Mouse (Mus musculus): ENCODE measurements around the gene Lrrfip2. TPM values are rescaled to one million over a fixed set of nuclear protein-coding genes. Genes with fewer than 3 reads are reported as not detected.

Lrrfip2 gene
- polyA plus RNA-seq, 1 experiment from 2014 or later = 42.3 TPM

DNA sequence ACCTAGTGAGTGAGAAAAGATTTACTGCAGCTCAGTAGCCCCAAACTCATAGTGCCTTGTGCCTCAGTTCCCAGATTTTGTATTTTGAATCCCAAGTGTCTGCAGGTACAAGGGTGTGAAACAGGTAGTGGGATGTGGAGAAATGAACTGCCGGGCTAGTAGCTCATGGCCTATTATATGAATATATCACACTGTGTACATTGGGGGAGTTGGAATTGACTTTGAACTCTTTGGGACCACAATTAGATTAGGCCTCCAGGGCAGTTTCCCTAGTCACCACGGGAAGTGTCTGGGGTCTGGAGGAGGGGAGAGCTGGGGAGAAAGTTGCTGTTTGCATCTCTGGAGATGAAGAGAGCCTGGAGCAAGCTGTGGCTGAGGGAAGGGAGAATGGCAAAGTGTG lies 31.0 kb downstream of the Lrrfip2 start:
- WGBS = 61% methylated on average over 2 of the region's 2 CpGs
- Histone ChIP-seq H3K4me3 (no peak overlapping the region), H3K36me3 (peaks cover 2% of the 10 kb centered on the region; the same call in 1 of the 2 replicates), H3K4me1 (replicated peaks) (peaks cover 11% of the 10 kb centered on the region), H3K27me3 (no peaks in the 10 kb centered on the region), H3K9me3 (no peaks in the 10 kb centered on the region), H3K27ac (no peak overlapping the region), H3K4me2 (no peak overlapping the region), H3K9ac (no peak overlapping the region)
- no peak for ATAC-seq (ENCODE audit: low FRiP score)

DNA sequence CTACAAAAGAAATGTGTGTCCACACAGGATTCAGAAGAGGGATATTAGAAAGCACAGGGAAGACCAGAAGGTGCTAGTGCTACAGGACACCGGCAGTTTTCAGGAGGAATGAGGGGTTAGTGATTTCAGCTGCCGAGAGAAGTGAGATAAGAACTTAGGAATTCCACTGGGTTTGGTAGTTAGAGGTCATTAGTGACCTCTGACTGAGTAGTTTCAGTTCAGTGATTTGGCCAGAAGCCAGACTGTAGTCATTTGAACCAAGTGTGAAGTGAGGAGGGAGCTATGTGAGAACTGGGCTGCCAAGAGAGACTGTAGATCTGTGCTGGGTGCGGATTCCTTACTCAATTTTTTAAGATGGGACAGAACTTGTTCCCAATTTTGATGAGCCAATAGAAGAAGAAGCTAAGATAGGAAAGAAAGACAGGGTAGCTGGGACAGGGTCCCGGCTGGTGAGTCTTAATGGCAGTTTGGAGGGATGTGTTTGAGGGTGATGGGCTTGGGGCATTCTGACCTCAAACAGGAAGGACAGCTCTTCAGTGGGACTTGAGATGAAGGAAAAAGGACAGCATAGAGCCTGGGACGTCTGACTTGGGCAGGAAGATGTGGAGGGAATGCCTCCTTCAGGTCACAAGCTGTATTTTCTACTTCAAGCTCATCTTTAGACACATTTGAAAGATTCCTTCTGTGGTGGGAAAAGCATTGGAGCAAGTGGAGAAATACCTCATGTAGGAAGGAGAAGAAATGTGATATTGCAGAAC lies 32.0 kb downstream of the Lrrfip2 start:
- Histone ChIP-seq H3K4me2 (no peak overlapping the region), H3K9me3 (no peaks in the 10 kb centered on the region), H3K4me3 (no peak overlapping the region), H3K27me3 (no peaks in the 10 kb centered on the region), H3K9ac (no peak overlapping the region), H3K4me1 (replicated peaks) (peaks cover 11% of the 10 kb centered on the region), H3K27ac (no peak overlapping the region), H3K36me3 (no peaks in the 10 kb centered on the region)
- no peak for ATAC-seq (ENCODE audit: low FRiP score)
- 77% methylated on average over 5 of the region's 5 CpGs for WGBS

DNA sequence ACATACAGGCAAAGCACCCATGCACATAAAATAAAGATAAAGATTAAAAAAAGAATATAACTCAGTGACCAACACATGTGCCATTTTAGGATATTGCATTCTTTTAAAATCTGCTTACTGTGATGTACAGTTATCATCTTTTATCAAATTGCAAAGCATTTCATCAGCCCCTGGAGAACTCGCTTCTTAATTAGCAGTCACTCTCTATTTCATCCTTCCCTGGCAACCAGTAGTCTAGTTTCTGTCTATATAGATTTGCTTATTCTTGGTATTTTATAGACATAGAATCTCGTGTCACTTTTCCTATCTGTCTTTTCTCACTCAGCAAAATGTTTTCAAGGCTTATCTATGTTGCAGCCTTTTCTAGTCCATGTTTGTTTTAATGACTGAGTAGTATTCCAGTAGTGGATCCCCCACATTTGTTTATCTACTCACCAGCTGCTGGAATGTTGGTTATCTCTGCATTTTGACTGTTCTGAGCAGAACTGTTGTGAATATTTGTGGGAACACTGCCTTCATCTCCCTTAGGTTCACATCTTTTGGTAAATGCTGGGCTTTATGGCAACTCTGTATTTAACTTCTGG lies 35.0 kb downstream of the Lrrfip2 start:
- no peaks in the 10 kb centered on the region for H3K27me3 ChIP-seq
- ATAC-seq (ENCODE audit: low FRiP score) = no peak
- H3K27ac ChIP-seq = no peak overlapping the region
- no peaks in the 10 kb centered on the region for H3K36me3 ChIP-seq
- H3K4me3 ChIP-seq = no peak overlapping the region
- no peak overlapping the region for H3K9ac ChIP-seq
- H3K4me1 ChIP-seq (replicated peaks) = peaks cover 16% of the 10 kb centered on the region
- WGBS = 93% methylated on average over 2 of the region's 2 CpGs
- no peaks in the 10 kb centered on the region for H3K9me3 ChIP-seq
- H3K4me2 ChIP-seq = no peak overlapping the region

DNA sequence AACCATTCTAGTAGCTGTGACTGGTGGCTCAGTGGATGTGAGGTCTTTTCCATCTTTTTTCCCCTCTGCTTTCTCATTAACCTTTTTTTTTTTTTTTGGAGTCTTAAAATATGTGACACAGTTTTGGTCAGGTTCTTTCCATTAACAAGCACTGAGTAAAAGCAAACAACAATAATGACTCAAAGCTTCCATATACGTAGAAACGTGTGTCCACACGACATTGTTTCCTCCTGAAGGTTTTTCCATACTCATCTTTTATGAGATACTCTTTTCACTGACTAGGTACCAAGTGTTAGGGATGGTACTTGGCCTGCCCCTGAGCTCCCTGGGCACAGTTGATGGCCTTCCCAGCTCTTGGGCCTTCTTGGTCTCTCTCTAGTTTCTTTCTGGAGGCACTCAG lies 35.6 kb downstream of the Lrrfip2 start:
- H3K36me3 ChIP-seq = no peaks in the 10 kb centered on the region
- H3K4me2 ChIP-seq = no peak overlapping the region
- no peak overlapping the region for H3K27ac ChIP-seq
- no peak overlapping the region for H3K4me3 ChIP-seq
- ATAC-seq (ENCODE audit: low FRiP score) = no peak
- H3K27me3 ChIP-seq = no peaks in the 10 kb centered on the region
- H3K9me3 ChIP-seq = no peaks in the 10 kb centered on the region
- peaks cover 16% of the 10 kb centered on the region for H3K4me1 ChIP-seq (replicated peaks)
- WGBS = 100% methylated on average over 3 of the region's 3 CpGs
- no peak overlapping the region for H3K9ac ChIP-seq

DNA sequence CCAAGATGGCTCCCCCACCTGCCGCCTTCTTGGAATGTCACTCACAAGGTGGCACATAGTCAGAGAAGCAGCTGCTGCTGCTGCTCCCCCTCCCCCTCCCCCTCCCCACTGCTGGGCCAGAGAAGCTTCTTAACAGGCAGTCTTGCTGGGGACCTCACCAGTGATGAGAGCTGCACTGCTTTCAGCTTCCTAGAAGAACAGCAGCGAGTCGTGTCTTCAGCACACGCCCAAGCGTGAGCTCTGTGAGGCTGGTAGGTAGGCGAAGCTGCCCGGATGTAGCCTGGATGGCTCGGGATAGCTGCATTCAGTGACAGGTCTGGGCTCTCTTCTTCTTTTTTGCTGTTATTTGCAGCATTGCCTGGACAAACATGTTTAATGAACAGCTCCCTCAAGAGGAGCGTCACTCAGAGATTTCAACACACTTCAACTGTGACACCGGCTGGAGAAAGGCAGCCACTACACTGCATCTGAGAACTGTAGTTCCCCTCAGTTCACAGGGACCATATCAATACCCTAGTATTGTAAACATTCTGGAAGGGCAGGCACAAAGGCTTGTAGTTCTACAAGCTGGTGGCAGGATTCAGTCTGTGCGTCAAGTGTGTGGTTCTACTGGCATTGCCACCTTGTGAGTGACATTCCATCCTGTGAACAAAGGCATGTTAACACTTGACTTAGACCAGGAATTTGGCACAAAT lies 38.5 kb downstream of the Lrrfip2 start:
- Histone ChIP-seq H3K4me1 (replicated peaks) (0 out of 2 replicates have a peak, but pooled peaks cover 5% of the 10 kb centered on the region), H3K9me3 (no peaks in the 10 kb centered on the region), H3K4me3 (no peak overlapping the region), H3K9ac (no peak overlapping the region), H3K36me3 (no peaks in the 10 kb centered on the region), H3K27ac (no peak overlapping the region), H3K27me3 (no peaks in the 10 kb centered on the region), H3K4me2 (no peak overlapping the region)
- WGBS = 86% methylated on average over 11 of the region's 11 CpGs
- ATAC-seq (ENCODE audit: low FRiP score) = no peak

DNA sequence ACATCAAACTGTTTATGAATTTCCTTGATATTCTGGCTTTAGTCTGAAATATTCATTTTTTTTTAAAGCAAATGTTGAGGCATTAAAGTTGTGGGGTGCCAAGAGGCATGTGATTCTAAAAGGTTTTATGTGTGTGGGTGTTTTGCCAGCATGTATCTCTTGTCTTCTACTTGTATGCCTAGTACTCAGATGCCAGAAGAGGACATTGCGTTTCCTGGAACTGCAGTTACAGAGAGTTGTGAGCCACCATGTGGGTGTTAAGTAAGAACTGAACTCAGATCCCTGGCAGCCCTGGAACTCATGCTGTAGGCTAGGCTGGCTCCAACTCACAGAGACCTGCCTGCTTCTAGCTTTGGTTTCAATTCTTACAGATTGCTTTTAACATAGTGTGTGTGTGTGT lies 42.2 kb downstream of the Lrrfip2 start:
- ATAC-seq (ENCODE audit: low FRiP score) = no peak
- Histone ChIP-seq H3K4me3 (no peak overlapping the region), H3K4me1 (replicated peaks) (0 out of 2 replicates have a peak, but pooled peaks cover 5% of the 10 kb centered on the region), H3K36me3 (peaks cover 11% of the 10 kb centered on the region; the same call in 1 of the 2 replicates), H3K27ac (no peak overlapping the region), H3K4me2 (no peak overlapping the region), H3K9ac (no peak overlapping the region), H3K9me3 (no peaks in the 10 kb centered on the region), H3K27me3 (no peaks in the 10 kb centered on the region)
- WGBS = 93% methylated on average over 1 of the region's 1 CpGs

DNA sequence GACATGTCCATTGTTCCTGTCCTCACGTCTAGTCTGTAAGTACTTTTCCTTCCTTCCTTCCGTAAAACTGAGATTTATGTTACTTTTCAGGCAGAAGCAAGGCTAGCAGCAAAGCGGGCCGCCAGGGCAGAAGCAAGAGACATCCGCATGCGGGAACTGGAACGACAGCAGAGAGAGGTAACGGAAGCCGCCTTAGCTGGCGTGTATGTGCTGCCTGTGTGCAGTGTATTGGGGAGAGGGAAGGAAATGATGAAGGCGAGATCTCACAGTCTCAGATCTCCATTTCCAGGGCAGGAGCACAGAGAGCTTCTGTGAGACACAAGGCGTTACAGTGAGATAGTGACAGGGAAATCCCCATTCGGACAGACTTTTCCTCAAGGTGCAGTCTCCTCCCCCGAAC lies 43.8 kb downstream of the Lrrfip2 start:
- no peaks in the 10 kb centered on the region for H3K4me1 ChIP-seq (replicated peaks)
- no peaks in the 10 kb centered on the region for H3K9me3 ChIP-seq
- no peaks in the 10 kb centered on the region for H3K27me3 ChIP-seq
- 94% methylated on average over 14 of the region's 14 CpGs for WGBS
- no peak for ATAC-seq (ENCODE audit: low FRiP score)
- H3K27ac ChIP-seq = no peak overlapping the region
- no peak overlapping the region for H3K9ac ChIP-seq
- H3K4me3 ChIP-seq = no peak overlapping the region
- H3K4me2 ChIP-seq = no peak overlapping the region
- peaks cover 11% of the 10 kb centered on the region; the same call in 1 of the 2 replicates for H3K36me3 ChIP-seq

DNA sequence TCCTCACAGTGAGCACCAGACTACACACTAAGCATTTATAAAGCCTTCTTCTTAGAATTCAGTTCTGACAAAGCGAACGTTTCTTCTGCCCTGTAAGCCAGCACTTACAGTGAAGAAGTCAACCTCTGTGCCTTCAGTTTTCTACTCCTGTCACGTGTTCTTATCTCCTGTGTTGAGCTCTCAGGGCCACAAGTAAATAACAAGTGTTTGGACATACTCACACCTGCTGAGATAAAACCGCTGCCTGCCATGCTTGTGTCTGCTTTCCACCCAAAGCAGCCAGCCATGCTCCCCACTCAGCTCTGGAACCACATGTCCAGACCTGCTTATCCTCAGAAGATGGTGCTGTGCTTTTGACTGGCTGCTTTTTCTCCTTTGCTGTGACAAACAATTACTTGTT lies 49.2 kb downstream of the Lrrfip2 start:
- Histone ChIP-seq H3K9me3 (no peaks in the 10 kb centered on the region), H3K9ac (no peak overlapping the region), H3K27ac (no peak overlapping the region), H3K4me3 (no peak overlapping the region), H3K4me2 (no peak overlapping the region), H3K36me3 (peaks cover 5% of the 10 kb centered on the region; the same call in 1 of the 2 replicates), H3K27me3 (no peaks in the 10 kb centered on the region), H3K4me1 (replicated peaks) (peaks cover 6% of the 10 kb centered on the region; the same call in 1 of the 2 replicates)
- no peak for ATAC-seq (ENCODE audit: low FRiP score)
- WGBS = 45% methylated on average over 4 of the region's 4 CpGs

DNA sequence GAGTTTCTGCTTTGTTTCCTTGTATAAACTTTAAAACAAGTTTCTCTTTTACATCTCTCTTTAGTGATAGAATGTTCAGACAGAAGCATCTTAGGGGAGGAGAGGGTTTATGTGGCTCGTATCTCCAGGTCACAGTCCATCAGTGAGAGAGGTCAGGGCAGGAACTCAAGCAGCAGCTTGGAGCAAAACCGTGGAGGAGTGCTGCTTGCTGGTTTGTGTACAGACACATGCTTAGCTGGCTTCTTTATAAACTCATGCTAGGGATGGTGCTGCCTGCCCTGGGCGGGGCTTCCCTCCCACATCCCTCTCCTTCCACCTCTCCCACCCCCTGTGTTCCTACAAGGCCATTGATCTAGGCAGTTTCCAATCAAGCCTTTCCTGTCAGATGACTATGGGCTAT lies 53.0 kb downstream of the Lrrfip2 start:
- no peak overlapping the region for H3K4me2 ChIP-seq
- H3K9ac ChIP-seq = no peak overlapping the region
- H3K4me3 ChIP-seq = no peak overlapping the region
- H3K27me3 ChIP-seq = no peaks in the 10 kb centered on the region
- no peaks in the 10 kb centered on the region for H3K9me3 ChIP-seq
- no peak for ATAC-seq (ENCODE audit: low FRiP score)
- H3K36me3 ChIP-seq = no peaks in the 10 kb centered on the region; the same call in 1 of the 2 replicates
- H3K27ac ChIP-seq = no peak overlapping the region
- WGBS = 45% methylated on average over 3 of the region's 3 CpGs
- peaks cover 6% of the 10 kb centered on the region; the same call in 1 of the 2 replicates for H3K4me1 ChIP-seq (replicated peaks)

DNA sequence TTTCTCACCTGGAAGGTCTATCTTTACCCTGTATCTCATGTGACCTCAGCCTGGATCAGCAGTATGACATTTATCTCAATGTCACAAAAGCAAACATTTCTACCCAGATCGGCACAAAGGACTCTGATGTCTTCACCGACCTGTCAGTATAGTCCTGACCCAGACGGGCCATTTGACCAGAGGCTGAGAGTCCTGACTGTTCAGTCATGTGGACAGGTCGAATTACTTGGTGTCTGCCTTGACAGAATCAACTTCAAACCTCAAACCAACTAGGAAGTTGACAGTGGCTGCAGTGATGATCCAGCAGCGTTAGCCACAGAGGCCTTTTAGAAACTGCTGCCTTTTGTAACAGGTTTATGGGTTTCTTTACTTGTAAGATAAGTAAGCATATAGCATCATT lies 56.7 kb downstream of the Lrrfip2 start:
- Histone ChIP-seq H3K4me3 (no peak overlapping the region), H3K36me3 (peaks cover 1% of the 10 kb centered on the region; the same call in 1 of the 2 replicates), H3K4me2 (no peak overlapping the region), H3K4me1 (replicated peaks) (no peaks in the 10 kb centered on the region), H3K9me3 (no peaks in the 10 kb centered on the region), H3K27me3 (no peaks in the 10 kb centered on the region), H3K27ac (no peak overlapping the region), H3K9ac (no peak overlapping the region)
- no peak for ATAC-seq (ENCODE audit: low FRiP score)
- WGBS = 77% methylated on average over 5 of the region's 5 CpGs

DNA sequence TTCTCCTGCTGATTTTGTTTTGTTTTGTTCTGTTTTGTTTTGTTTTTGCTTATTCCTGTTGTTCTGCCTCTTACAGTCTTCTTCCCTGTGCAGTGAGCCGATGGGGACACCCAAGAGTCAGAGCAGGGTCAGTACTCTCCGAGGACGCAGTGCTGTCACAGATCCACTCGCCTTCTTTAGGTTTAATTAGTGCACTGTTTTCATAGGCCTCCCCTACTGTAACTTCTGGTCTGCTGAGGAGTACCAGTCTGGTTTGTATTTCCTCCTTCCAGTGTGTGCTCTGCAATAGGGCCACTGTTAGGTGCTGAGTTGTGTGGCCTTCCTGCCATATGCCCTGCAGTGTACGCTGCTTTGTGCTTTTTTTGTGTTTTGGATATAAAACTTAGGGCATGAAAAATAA lies 61.6 kb downstream of the Lrrfip2 start:
- H3K4me2 ChIP-seq = no peak overlapping the region
- 80% methylated on average over 5 of the region's 5 CpGs for WGBS
- H3K9me3 ChIP-seq = no peaks in the 10 kb centered on the region
- H3K27ac ChIP-seq = no peak overlapping the region
- no peak overlapping the region for H3K4me3 ChIP-seq
- no peak overlapping the region for H3K9ac ChIP-seq
- no peak for ATAC-seq (ENCODE audit: low FRiP score)
- H3K27me3 ChIP-seq = no peaks in the 10 kb centered on the region
- peaks cover 11% of the 10 kb centered on the region; the same call in 1 of the 2 replicates for H3K4me1 ChIP-seq (replicated peaks)
- H3K36me3 ChIP-seq = peaks cover 5% of the 10 kb centered on the region; the same call in 1 of the 2 replicates

DNA sequence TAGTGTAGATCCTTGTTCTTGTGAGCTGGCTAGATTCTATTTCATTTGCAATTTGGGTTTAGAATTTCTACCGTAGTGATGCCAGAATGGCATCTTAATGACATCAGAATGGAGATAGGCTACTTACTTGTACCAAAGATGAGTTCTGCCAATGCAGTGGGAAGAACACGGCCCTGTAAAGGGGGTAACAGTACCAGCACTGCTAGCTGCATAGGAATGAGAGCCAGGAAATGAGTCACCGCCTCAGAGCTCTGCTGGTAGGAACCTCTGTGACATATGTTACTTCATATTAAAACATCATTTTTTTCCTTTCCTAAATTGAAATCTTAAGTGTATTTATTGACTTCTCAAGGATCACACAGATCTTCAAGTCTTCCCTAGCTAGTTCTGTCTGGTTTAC lies 64.8 kb downstream of the Lrrfip2 start:
- no peaks in the 10 kb centered on the region for H3K9me3 ChIP-seq
- no peaks in the 10 kb centered on the region for H3K27me3 ChIP-seq
- H3K9ac ChIP-seq = no peak overlapping the region
- WGBS = 87% methylated on average over 3 of the region's 3 CpGs
- no peak overlapping the region for H3K4me2 ChIP-seq
- 0 out of 2 replicates have a peak, but pooled peaks cover 5% of the 10 kb centered on the region for H3K36me3 ChIP-seq
- peaks cover 26% of the 10 kb centered on the region for H3K4me1 ChIP-seq (replicated peaks)
- no peak overlapping the region for H3K27ac ChIP-seq
- no peak overlapping the region for H3K4me3 ChIP-seq
- ATAC-seq (ENCODE audit: low FRiP score) = no peak
